Mouse (Mus musculus) left cerebral cortex, adult 2 months (tissue): ENCODE results near the gene Fam71e2. TPM values are rescaled to one million over a fixed set of nuclear protein-coding genes. Genes with fewer than 3 reads are reported as not detected.

Experiments
- DNase-seq, 2 experiments: peaks; one replicate each; pipeline ENCODE4 v3.0.0; 2021 to 2022; ENCODE audit warnings: low spot score in 2 of 2, mixed read lengths in 1 of 2; ENCODE audit errors: extremely low spot score in 1 of 2
- H3K27ac ChIP-seq: fragments of 200-600 bp; 2 replicates; pipeline ENCODE4 v1.8.1; 2022
- H3K4me3 ChIP-seq: fragments of 200-600 bp; 2 replicates; pipeline ENCODE4 v1.8.1; 2022
- CTCF ChIP-seq: fragments of 200-600 bp; IDR thresholded peaks from 2 replicates; pipeline ENCODE4 v1.8.1; 2022; ENCODE audit warnings: antibody characterized with exemption, mild to moderate bottlenecking, moderate library complexity
- intact Hi-C: fragments of 180-260 bp; cut with DNase I; formaldehyde crosslinking; loops from one replicate; pipeline ENCODE4 v1.15.1; 2025
- total RNA-seq, 2 experiments: library from RNA; stranded (reverse); gene quantifications; 2 replicates each; pipeline ENCODE4 v1.2.3; 2021

Fam71e2 gene
- total RNA-seq, 2 experiments from 2014 or later: not detected

GRCm38 (mm10) chr7:4742482-4742819, 28.7 kb downstream of the Fam71e2 start:
- Histone ChIP-seq H3K4me3 (no peak overlapping the region), H3K27ac (no peak overlapping the region)
- no peak for DNase-seq
- intact Hi-C loops: no loop called here
- TF ChIP-seq CTCF: no peak

DNA sequence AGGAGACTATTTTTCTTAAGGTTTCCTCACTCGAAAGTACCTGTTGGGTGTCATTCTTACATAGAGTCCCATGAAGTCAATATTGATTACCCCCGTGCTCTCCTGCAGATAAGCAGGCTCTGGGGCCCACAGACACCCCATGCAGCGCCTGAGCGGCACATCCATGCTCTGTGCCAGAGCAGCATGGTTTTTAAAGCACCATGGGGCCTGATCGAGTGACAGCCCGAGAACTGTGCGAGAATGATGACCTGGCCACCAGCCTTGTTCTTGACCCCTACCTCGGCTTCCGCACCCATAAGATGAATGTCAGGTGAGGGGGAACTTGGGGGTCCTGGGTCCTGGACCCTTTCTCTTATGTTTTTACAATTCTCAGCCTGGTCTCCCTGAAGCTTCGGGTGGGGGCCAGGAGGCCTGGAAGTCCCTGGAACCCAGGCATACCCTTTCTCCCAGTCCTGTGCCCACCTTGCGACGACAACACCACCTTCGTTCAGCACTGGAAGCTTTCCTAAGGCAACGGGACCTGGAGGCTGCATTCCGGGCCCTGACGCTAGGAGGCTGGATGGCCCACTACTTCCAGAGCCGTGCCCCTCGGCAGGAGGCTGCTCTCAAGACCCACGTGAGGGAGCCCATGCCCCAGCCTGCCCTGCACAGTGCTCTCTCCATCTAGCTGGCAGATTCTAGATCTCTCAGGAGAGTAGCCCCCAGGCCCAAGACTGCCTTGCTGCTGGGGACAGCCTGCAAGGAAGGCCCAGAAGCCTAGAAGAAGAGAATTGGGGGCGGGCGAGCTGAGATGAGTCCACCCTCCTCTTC, 29.2 kb downstream of the Fam71e2 start:
- Histone ChIP-seq H3K27ac (peak overlapping the region; percentile 92), H3K4me3 (peak overlapping the region; percentile 84)
- DNase-seq: no peak
- intact Hi-C loops: loop anchor here (2.0 kb wide), 1 partner anchor 49 kb away; no protein-coding TSS in a partner anchor
- TF ChIP-seq CTCF: no peak

DNA sequence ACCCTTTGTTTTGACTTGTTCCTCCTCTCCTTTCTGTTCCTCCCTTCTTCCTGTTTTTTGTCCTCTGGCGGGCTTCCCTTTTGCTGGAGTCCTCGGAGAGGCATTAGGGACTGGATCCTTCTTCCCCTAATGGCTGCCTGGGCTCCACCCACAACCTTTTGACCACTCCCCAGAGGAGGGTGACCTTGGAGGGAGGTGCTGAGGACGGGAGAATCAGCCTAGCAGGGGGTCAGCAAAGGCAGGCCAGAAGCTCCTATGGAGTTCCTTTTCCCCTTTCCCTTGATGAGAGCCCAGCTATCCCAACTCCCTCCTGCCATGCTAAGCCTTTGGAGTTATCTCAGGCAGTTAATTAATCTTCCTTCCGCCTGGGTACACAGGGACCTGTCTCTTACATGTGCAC, 30.0 kb downstream of the Fam71e2 start:
- TF ChIP-seq CTCF: no peak
- DNase-seq: no peak
- intact Hi-C loops: loop anchor here (2.0 kb wide), 1 partner anchor 50 kb away; no protein-coding TSS in a partner anchor

GRCm38 (mm10) chr7:4740309-4740727, 30.8 kb downstream of the Fam71e2 start:
- intact Hi-C loops: loop anchor here (2.0 kb wide), 1 partner anchor 50 kb away; no protein-coding TSS in a partner anchor
- DNase-seq: peak in 1 of 2 experiments; percentile 23
- no peak for TF ChIP-seq CTCF
- Histone ChIP-seq H3K4me3 (peak overlapping the region; percentile 84), H3K27ac (peak overlapping the region; percentile 92)

More for the DNA sequence above, 30.0 kb downstream of the Fam71e2 start:
- peak overlapping the region; percentile 84 for H3K4me3 ChIP-seq
- H3K27ac ChIP-seq: peak overlapping the region; percentile 92

GRCm38 (mm10) chr7:4739544-4740275, 31.4 kb downstream of the Fam71e2 start, which contains the start of gene Kmt5c:
Kmt5c (plus strand) TSS chr7:4740115.
- H3K27ac ChIP-seq: peak within 1 kb of the TSS; percentile 92
- peak; percentile 37 for TF ChIP-seq CTCF
- H3K4me3 ChIP-seq: peak within 1 kb of the TSS; percentile 84
- intact Hi-C loops: loop anchor here (2.0 kb wide), 1 partner anchor 51 kb away; no protein-coding TSS in a partner anchor
- peak; percentile 96 to 99 for DNase-seq

- Histone ChIP-seq H3K4me3 (peak overlapping the region; percentile 40), H3K27ac (peak overlapping the region; percentile 72)
- TF ChIP-seq CTCF: no peak
- no peak for DNase-seq
- intact Hi-C loops: no loop called here
These were observed 32.0 kb downstream of the Fam71e2 start for GRCm38 (mm10) chr7:4739041-4739543.

- H3K4me3 ChIP-seq: no peak overlapping the region
- no peak for TF ChIP-seq CTCF
- no peak overlapping the region for H3K27ac ChIP-seq
- intact Hi-C loops: no loop called here
- no peak for DNase-seq
These were observed 38.1 kb downstream of the Fam71e2 start for GRCm38 (mm10) chr7:4732968-4733392.

GRCm38 (mm10) chr7:4731090-4731489, 40.0 kb downstream of the Fam71e2 start:
- H3K4me3 ChIP-seq: no peak overlapping the region
- TF ChIP-seq CTCF: no peak
- no peak overlapping the region for H3K27ac ChIP-seq
- intact Hi-C loops: no loop called here
- no peak for DNase-seq

DNA sequence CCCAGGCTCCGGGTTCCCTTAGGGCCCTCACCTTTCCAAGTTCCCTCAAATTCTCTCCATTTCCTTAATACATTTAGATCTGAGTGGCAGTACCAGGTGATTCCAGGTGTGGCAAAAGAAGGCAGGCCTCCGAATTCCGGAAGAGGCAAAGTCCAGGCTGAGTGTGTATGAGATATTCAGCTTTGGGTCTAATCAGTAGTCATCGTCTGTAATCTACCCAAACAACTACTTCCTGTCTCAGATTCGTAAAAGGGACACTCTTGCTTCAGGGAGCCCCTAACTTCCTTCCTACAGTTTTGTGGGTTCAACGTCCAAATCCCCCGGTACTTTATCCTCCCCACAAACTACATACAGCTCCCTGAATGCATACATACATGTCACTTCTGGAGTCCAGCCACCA, 45.9 kb downstream of the Fam71e2 start, which contains the start of gene Tmem150b:
Tmem150b (minus strand) TSS at position 81 of the 400 bp plus-strand sequence.
- no peak for TF ChIP-seq CTCF
- H3K4me3 ChIP-seq: no peak within 1 kb of the TSS
- intact Hi-C loops: no loop called here
- no peak for DNase-seq
- no peak within 1 kb of the TSS for H3K27ac ChIP-seq

DNA sequence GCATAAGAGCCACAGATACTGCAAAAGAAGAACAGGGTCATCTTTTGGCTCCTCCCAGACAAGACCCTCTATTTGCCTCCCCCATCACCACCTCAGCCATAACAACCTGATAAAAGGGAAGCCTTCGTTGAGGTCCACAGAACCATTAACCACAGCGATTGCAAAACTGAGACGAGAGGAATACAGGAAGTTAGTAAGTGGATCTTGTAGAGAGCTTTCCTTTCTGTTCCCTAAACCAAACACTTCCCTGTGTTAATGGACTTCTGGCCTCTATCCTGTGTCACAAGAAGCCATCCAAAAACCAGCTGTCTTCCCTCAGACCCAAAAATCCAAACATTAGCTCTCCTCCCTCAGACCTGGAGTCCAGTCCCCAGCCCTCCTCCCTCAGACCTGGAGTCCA, 46.7 kb downstream of the Fam71e2 start:
- no peak for TF ChIP-seq CTCF
- intact Hi-C loops: loop anchor here (5.0 kb wide), 1 partner anchor 68 kb away; the partner anchor contains the start of gene Rpl28
- no peak overlapping the region for H3K27ac ChIP-seq
- DNase-seq: no peak
- H3K4me3 ChIP-seq: no peak overlapping the region

DNA sequence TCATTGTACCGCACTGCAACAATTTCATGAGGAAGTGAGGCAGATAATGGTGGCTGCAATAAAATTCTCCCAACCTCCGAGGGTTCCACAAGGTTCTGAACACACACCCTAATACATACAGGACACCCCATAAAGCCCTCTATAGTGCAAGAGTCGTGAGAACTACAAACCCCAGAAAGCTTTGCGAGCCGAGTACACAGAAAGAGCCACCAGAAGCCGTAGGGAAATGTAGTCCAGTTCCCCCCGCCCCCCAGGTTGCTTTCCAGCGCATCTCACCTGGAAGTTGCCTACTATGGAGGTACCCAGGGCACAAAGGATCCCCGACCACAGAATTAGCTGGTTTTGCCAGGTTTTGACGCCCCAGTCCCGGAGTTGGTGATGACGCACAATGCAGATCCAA, 47.6 kb downstream of the Fam71e2 start:
- TF ChIP-seq CTCF: no peak
- DNase-seq: peak; percentile 31 to 53
- H3K4me3 ChIP-seq: peak overlapping the region; percentile 43
- peak overlapping the region; percentile 24; the same call in 1 of the 2 replicates for H3K27ac ChIP-seq
- intact Hi-C loops: loop anchor here (5.0 kb wide), 1 partner anchor 69 kb away; the partner anchor contains the start of gene Rpl28
